Mouse (Mus musculus) kidney, embryonic 14.5 days (tissue): ENCODE data around the gene Gm10097. TPM values are rescaled to one million over a fixed set of nuclear protein-coding genes. Genes with fewer than 3 reads are reported as not detected.

ENCODE experiments used
- ATAC-seq: fragments of 200-750 bp; cut with Nextera tagmentation; 2 replicates; pipeline ENCODE4 v1.8.0; 2017; ENCODE audit warnings: moderate number of reproducible peaks, mild to moderate bottlenecking, moderate TSS enrichment, moderate library complexity; ENCODE audit not compliant: low FRiP score, low TSS enrichment
- H3K27ac ChIP-seq: fragments of 300-500 bp; sonication (generic); 2 replicates; pipeline ENCODE4 v1.5.1; 2014; ENCODE audit warnings: low read depth, mild to moderate bottlenecking, low read length, moderate library complexity, mixed read lengths
- H3K27me3 ChIP-seq: fragments of 300-500 bp; sonication (generic); 2 replicates; pipeline ENCODE4 v1.6.1; 2014; ENCODE audit warnings: mild to moderate bottlenecking, low read length; ENCODE audit not compliant: control insufficient read depth, insufficient read depth
- H3K36me3 ChIP-seq: fragments of 300-500 bp; sonication (generic); 2 replicates; pipeline ENCODE4 v1.6.1; 2014; ENCODE audit warnings: low read length, mixed read lengths; ENCODE audit not compliant: control insufficient read depth, insufficient read depth
- H3K4me1 ChIP-seq: fragments of 300-500 bp; sonication (generic); 2 replicates; pipeline ENCODE4 v1.6.1; 2014; ENCODE audit warnings: low read length, mixed read lengths; ENCODE audit not compliant: control insufficient read depth, insufficient read depth
- H3K4me2 ChIP-seq: fragments of 300-500 bp; sonication (generic); replicated peaks from 2 replicates; pipeline ENCODE4 v1.6.1; 2014; ENCODE audit warnings: low read depth, mild to moderate bottlenecking, low read length
- H3K4me3 ChIP-seq: fragments of 300-500 bp; sonication (generic); 2 replicates; pipeline ENCODE4 v1.5.1; 2014; ENCODE audit warnings: mild to moderate bottlenecking, low read length
- H3K9ac ChIP-seq: fragments of 300-500 bp; sonication (generic); 2 replicates; pipeline ENCODE4 v1.6.1; 2014; ENCODE audit warnings: low read depth, mild to moderate bottlenecking, low read length, moderate library complexity
- H3K9me3 ChIP-seq: fragments of 300-500 bp; sonication (generic); 2 replicates; pipeline ENCODE4 v1.6.1; 2016; ENCODE audit warnings: low read length; ENCODE audit not compliant: control insufficient read depth
- WGBS: fragments of 180-500 bp; shearing (Covaris S2); extraction: QIAGEN DNeasy Blood & Tissue Kit; methylation state at CpG from one replicate; pipeline ENCODE4 v1.1.7; 2014; 5-methylcytosine and 5-hydroxymethylcytosine counted together
- polyA plus RNA-seq: library from polyadenylated mRNA; unstranded; fragments of >200 nt; fragmentation: Nextera tagmentation; extraction: Ambion mirVana; gene quantifications from 2 replicates; pipeline ENCODE4 v1.2.1, GENCODE M21; 2014

Gm10097 gene
- polyA plus RNA-seq, 1 experiment from 2014 or later, result 0.22 TPM

- 69% methylated on average over 3 of the region's 3 CpGs for WGBS
- Histone ChIP-seq H3K4me2 (no peak overlapping the region), H3K27me3 (no peaks in the 10 kb centered on the region), H3K27ac (no peak overlapping the region), H3K4me3 (no peak overlapping the region), H3K9ac (no peak overlapping the region), H3K9me3 (no peaks in the 10 kb centered on the region), H3K36me3 (no peaks in the 10 kb centered on the region), H3K4me1 (no peaks in the 10 kb centered on the region)
- ATAC-seq, result no peak
Observed at GRCm38 (mm10) chr10:5070941-5071231, 1.9 kb downstream of the Gm10097 start.

DNA sequence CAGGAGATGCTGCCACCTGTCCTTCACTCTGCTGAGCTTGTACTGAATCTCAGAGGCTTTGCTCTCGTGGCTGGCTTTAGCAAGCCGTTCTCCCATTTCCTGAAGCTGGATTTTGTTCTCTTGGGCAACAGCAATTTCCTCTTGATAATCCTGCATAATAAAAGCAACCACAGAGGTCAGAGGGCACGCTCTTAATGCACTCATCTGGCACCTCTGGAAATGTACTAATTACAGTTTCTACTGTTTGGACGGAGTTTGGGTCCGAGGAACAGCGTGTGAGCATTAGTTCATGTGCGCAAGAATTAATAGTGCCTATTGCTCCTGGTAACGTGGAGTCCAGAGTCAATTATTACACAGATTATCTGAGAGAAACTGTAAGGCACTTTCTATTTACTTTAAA, 3.1 kb downstream of the Gm10097 start:
- no peaks in the 10 kb centered on the region for H3K36me3 ChIP-seq
- H3K27ac ChIP-seq, result no peak overlapping the region
- no peaks in the 10 kb centered on the region for H3K27me3 ChIP-seq
- 64% methylated on average over 8 of the region's 8 CpGs for WGBS
- H3K9ac ChIP-seq, result no peak overlapping the region
- H3K4me3 ChIP-seq, result no peak overlapping the region
- no peak overlapping the region for H3K4me2 ChIP-seq
- H3K9me3 ChIP-seq, result no peaks in the 10 kb centered on the region
- H3K4me1 ChIP-seq, result no peaks in the 10 kb centered on the region
- no peak for ATAC-seq

- 93% methylated on average over 7 of the region's 7 CpGs for WGBS
Observed at GRCm38 (mm10) chr10:5075724-5076123, 6.7 kb downstream of the Gm10097 start.

GRCm38 (mm10) chr10:5079945-5080468, 11.0 kb downstream of the Gm10097 start:
- H3K27ac ChIP-seq, result no peak overlapping the region
- no peaks in the 10 kb centered on the region for H3K36me3 ChIP-seq
- H3K4me2 ChIP-seq, result no peak overlapping the region
- no peaks in the 10 kb centered on the region for H3K27me3 ChIP-seq
- WGBS, result 57% methylated on average over 9 of the region's 9 CpGs
- no peak overlapping the region for H3K9ac ChIP-seq
- peak; percentile 64; the same call in 1 of the 2 replicates for ATAC-seq
- H3K4me1 ChIP-seq, result 0 out of 2 replicates have a peak, but pooled peaks cover 2% of the 10 kb centered on the region
- no peak overlapping the region for H3K4me3 ChIP-seq
- no peaks in the 10 kb centered on the region for H3K9me3 ChIP-seq

More at GRCm38 (mm10) chr10:5075724-5076123, 6.7 kb downstream of the Gm10097 start:
- H3K4me1 ChIP-seq, result 0 out of 2 replicates have a peak, but pooled peaks cover 2% of the 10 kb centered on the region
- H3K9ac ChIP-seq, result no peak overlapping the region
- H3K9me3 ChIP-seq, result no peaks in the 10 kb centered on the region
- no peak overlapping the region for H3K27ac ChIP-seq
- no peaks in the 10 kb centered on the region for H3K36me3 ChIP-seq
- no peak overlapping the region for H3K4me2 ChIP-seq
- ATAC-seq, result no peak
- no peaks in the 10 kb centered on the region for H3K27me3 ChIP-seq
- no peak overlapping the region for H3K4me3 ChIP-seq

DNA sequence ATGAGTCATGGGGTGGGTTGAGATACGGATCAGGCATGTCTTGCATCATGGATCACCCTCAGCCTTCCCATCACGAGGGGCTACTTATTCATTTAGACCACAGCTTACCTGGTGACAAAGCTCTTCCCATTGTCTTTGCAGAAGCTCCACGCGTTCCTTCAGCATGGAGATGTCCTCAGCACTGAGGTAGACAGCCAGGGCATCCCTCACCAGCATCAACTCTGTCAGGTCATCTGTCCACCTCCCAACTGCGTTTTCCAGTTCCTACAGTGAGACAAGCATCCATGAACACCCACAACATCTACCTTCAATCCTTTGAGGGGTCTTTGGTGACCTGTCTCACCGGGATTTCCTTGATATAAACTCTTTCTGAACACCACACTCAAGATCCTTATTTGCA, 14.7 kb downstream of the Gm10097 start:
- Histone ChIP-seq H3K4me1 (peaks cover 2% of the 10 kb centered on the region; the same call in 1 of the 2 replicates), H3K9me3 (no peaks in the 10 kb centered on the region), H3K4me2 (no peak overlapping the region), H3K27me3 (no peaks in the 10 kb centered on the region), H3K4me3 (no peak overlapping the region), H3K27ac (no peak overlapping the region), H3K36me3 (no peaks in the 10 kb centered on the region), H3K9ac (no peak overlapping the region)
- ATAC-seq, result no peak
- 87% methylated on average over 6 of the region's 6 CpGs for WGBS

- ATAC-seq, result peak; percentile 68; the same call in 1 of the 2 replicates
- no peaks in the 10 kb centered on the region for H3K36me3 ChIP-seq
- no peak overlapping the region for H3K9ac ChIP-seq
- WGBS, result 52% methylated on average over 5 of the region's 5 CpGs
- no peak overlapping the region for H3K27ac ChIP-seq
- no peaks in the 10 kb centered on the region for H3K27me3 ChIP-seq
- H3K4me3 ChIP-seq, result no peak overlapping the region
- no peak overlapping the region for H3K4me2 ChIP-seq
- H3K4me1 ChIP-seq, result no peaks in the 10 kb centered on the region; the same call in 1 of the 2 replicates
- H3K9me3 ChIP-seq, result no peaks in the 10 kb centered on the region
Observed at GRCm38 (mm10) chr10:5085792-5086191, 16.8 kb downstream of the Gm10097 start.

- 49% methylated on average over 6 of the region's 6 CpGs for WGBS
- Histone ChIP-seq H3K9me3 (no peaks in the 10 kb centered on the region), H3K4me3 (no peak overlapping the region), H3K4me1 (no peaks in the 10 kb centered on the region; the same call in 1 of the 2 replicates), H3K4me2 (no peak overlapping the region), H3K9ac (no peak overlapping the region), H3K27me3 (no peaks in the 10 kb centered on the region), H3K36me3 (no peaks in the 10 kb centered on the region), H3K27ac (no peak overlapping the region)
- ATAC-seq, result peak; percentile 72; the same call in 1 of the 2 replicates
Observed at GRCm38 (mm10) chr10:5086329-5086728, 17.3 kb downstream of the Gm10097 start.

DNA sequence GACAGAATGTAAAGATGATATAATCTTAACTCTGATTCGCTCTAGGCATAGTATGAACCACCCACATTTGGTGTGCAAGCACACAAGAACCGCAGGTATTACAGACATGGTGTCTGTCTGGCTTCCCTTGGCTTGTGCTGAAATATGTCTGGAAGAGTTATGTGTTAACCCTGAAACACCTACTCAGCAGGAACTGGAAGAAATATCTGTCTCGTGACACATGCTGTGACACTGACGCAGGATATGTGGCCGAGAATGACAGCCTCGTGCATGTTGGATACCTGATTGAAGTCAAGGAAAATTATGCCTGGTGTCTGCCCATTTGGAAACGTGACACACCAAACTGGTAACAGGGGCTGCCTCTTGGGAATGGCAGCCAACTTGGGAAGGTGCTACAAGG, 18.3 kb downstream of the Gm10097 start:
- no peak for ATAC-seq
- no peak overlapping the region for H3K4me2 ChIP-seq
- H3K4me3 ChIP-seq, result no peak overlapping the region
- no peaks in the 10 kb centered on the region for H3K27me3 ChIP-seq
- no peak overlapping the region for H3K9ac ChIP-seq
- H3K36me3 ChIP-seq, result no peaks in the 10 kb centered on the region
- WGBS, result 68% methylated on average over 7 of the region's 7 CpGs
- H3K9me3 ChIP-seq, result no peaks in the 10 kb centered on the region
- no peak overlapping the region for H3K27ac ChIP-seq
- no peaks in the 10 kb centered on the region; the same call in 1 of the 2 replicates for H3K4me1 ChIP-seq

DNA sequence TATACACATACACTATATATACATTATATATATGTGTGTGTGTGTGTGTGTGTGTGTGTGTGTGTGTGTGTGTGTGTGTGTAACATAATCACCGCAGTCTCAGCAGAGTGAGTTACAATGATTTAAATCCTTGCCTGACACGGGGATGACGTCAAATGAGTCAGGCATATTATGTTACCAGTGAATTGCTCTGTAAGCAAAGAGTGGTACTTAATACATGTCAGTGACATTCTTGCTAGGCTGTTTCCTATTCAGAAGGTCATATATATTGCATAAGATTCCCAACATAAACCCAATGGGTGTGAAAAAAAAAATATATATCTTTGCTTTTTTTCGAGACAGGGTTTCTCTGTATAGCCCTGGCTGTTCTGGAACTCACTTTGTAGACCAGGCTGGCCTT, 20.1 kb downstream of the Gm10097 start:
- Histone ChIP-seq H3K4me2 (no peak overlapping the region), H3K4me1 (no peaks in the 10 kb centered on the region; the same call in 1 of the 2 replicates), H3K9ac (no peak overlapping the region), H3K9me3 (no peaks in the 10 kb centered on the region), H3K4me3 (no peak overlapping the region), H3K27ac (no peak overlapping the region), H3K27me3 (no peaks in the 10 kb centered on the region), H3K36me3 (no peaks in the 10 kb centered on the region)
- 37% methylated on average over 4 of the region's 4 CpGs for WGBS
- 0 out of 2 replicates have a peak, but pooled peaks have one; percentile 68 for ATAC-seq
